Mouse (Mus musculus) lung, embryonic 16.5 days (tissue): ENCODE measurements around the gene Snrnp27. TPM values are rescaled to one million over a fixed set of nuclear protein-coding genes. Genes with fewer than 3 reads are reported as not detected.
A peak's percentile ranks its signal among the peaks of the same experiment; 100 is the strongest.

ENCODE experiments used
- ATAC-seq: fragments of 200-750 bp; cut with Nextera tagmentation; 2 replicates; pipeline ENCODE4 v1.8.0; 2017; ENCODE audit warnings: low read depth, mild to moderate bottlenecking, moderate library complexity
- H3K27ac ChIP-seq: fragments of 300-500 bp; sonication (generic); 2 replicates; pipeline ENCODE4 v1.5.1; 2014; ENCODE audit warnings: mild to moderate bottlenecking, control low read depth, low read length
- H3K27me3 ChIP-seq: fragments of 300-500 bp; sonication (generic); 2 replicates; pipeline ENCODE4 v1.6.1; 2014; ENCODE audit warnings: low read depth, low read length, mixed read lengths; ENCODE audit not compliant: control insufficient read depth, insufficient read depth
- H3K36me3 ChIP-seq: fragments of 300-500 bp; sonication (generic); 2 replicates; pipeline ENCODE4 v1.6.1; 2014; ENCODE audit warnings: low read length; ENCODE audit not compliant: control insufficient read depth, insufficient read depth
- H3K4me1 ChIP-seq: fragments of 300-500 bp; sonication (generic); replicated peaks from 2 replicates; pipeline ENCODE4 v1.6.1; 2014; ENCODE audit warnings: low read length, mixed read lengths; ENCODE audit not compliant: control insufficient read depth, insufficient read depth
- H3K4me2 ChIP-seq: fragments of 300-500 bp; sonication (generic); 2 replicates; pipeline ENCODE4 v1.6.1; 2014; ENCODE audit warnings: low read depth, low read length, control low read depth
- H3K4me3 ChIP-seq: fragments of 300-500 bp; sonication (generic); 2 replicates; pipeline ENCODE4 v1.5.1; 2014; ENCODE audit warnings: mild to moderate bottlenecking, low read length, control low read depth
- H3K9ac ChIP-seq: fragments of 300-500 bp; sonication (generic); 2 replicates; pipeline ENCODE4 v1.6.1; 2014; ENCODE audit warnings: low read length, control low read depth
- H3K9me3 ChIP-seq: fragments of 300-500 bp; sonication (generic); 2 replicates; pipeline ENCODE4 v1.6.1; 2016; ENCODE audit warnings: low read length; ENCODE audit not compliant: control insufficient read depth
- WGBS: fragments of 180-500 bp; shearing (Covaris S2); extraction: QIAGEN DNeasy Blood & Tissue Kit; methylation state at CpG from one replicate; pipeline ENCODE4 v1.1.7; 2014; 5-methylcytosine and 5-hydroxymethylcytosine counted together
- polyA plus RNA-seq: library from polyadenylated mRNA; unstranded; fragments of >200 nt; fragmentation: Nextera tagmentation; extraction: Ambion mirVana; gene quantifications from 2 replicates; pipeline ENCODE4 v1.2.1, GENCODE M21; 2015

Gene Snrnp27
- polyA plus RNA-seq, 1 experiment from 2014 or later: 107 TPM

DNA sequence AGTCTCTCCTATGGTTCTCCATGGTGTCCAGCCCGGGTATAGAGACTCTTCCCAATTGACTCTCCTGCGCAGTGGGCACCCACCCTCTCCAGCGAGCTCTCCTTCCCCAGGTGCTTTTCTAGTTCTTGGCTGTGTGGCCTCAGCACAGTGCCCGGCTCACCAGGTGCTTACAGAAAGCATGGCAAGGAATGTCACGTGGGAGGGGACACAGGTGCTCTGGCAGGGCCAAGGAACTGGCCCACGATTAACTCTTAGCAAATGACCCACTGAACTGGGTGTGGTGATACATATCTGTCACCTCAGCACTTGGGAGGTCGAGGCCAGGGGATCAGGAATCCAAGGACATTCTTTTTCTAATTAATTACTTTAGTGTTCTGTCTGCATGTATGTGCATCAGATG, 38.2 kb downstream of the Snrnp27 start:
- Histone ChIP-seq H3K36me3 (peaks cover 13% of the 10 kb centered on the region), H3K27me3 (no peaks in the 10 kb centered on the region), H3K4me3 (no peak overlapping the region), H3K9ac (no peak overlapping the region), H3K27ac (no peak overlapping the region), H3K4me1 (no peaks in the 10 kb centered on the region), H3K9me3 (no peaks in the 10 kb centered on the region), H3K4me2 (no peak overlapping the region)
- no peak for ATAC-seq
- 59% methylated on average over 7 of the region's 7 CpGs for WGBS

DNA sequence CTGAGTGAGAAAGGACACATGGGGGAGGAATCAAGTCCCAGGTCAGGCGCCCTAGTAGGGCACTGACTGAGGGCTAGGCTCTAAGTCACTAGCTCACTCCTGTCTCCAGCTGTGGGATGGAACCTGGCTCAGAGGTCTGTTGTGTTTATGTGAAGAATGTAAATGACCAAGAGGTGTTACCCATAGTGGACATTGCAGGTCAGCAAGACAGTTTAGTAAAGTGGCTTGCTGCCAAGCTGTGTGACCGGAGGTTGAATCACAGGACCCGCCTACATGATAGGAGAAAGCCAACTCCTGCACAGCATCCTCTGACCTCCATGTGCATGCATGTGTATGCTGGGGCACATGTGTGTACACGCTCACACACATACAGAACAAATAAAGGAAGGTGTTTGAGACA, 38.8 kb downstream of the Snrnp27 start:
- no peak overlapping the region for H3K9ac ChIP-seq
- H3K27me3 ChIP-seq: no peaks in the 10 kb centered on the region
- H3K4me1 ChIP-seq: no peaks in the 10 kb centered on the region
- H3K9me3 ChIP-seq: no peaks in the 10 kb centered on the region
- H3K36me3 ChIP-seq: peaks cover 8% of the 10 kb centered on the region
- H3K4me3 ChIP-seq: no peak overlapping the region
- no peak overlapping the region for H3K4me2 ChIP-seq
- 63% methylated on average over 4 of the region's 4 CpGs for WGBS
- no peak; the same call in 1 of the 2 replicates for ATAC-seq
- H3K27ac ChIP-seq: no peak overlapping the region

GRCm38 (mm10) chr6:86644775-86645400, 39.4 kb downstream of the Snrnp27 start:
- no peak for ATAC-seq
- 77% methylated on average over 3 of the region's 3 CpGs for WGBS
- H3K4me1 ChIP-seq: no peaks in the 10 kb centered on the region
- H3K9me3 ChIP-seq: no peaks in the 10 kb centered on the region
- H3K27ac ChIP-seq: no peak overlapping the region
- peaks cover 2% of the 10 kb centered on the region; the same call in 1 of the 2 replicates for H3K36me3 ChIP-seq
- no peak overlapping the region for H3K9ac ChIP-seq
- no peaks in the 10 kb centered on the region for H3K27me3 ChIP-seq
- H3K4me2 ChIP-seq: no peak overlapping the region
- no peak overlapping the region for H3K4me3 ChIP-seq

DNA sequence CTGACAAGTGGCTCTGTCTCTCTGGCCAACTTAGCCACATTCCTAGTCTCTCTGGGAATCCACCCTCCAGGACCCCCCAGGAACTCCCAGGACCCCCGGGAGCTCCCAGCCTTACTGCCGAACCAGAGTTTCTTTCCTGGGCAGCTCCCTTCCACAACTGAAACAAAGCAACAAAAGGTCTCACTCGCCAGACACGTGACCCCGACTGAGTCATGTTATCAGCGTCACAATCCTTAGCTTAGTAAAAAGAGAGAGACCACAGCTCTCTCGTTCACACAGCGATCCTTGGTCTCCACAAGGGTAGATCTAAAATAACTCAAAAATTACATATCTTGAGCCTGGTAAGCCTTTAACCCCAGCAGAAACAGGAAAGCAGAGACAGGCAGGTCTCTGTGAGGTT, 42.6 kb downstream of the Snrnp27 start:
- Histone ChIP-seq H3K9ac (no peak overlapping the region), H3K27ac (no peak overlapping the region), H3K4me3 (no peak overlapping the region), H3K36me3 (no peaks in the 10 kb centered on the region), H3K9me3 (no peaks in the 10 kb centered on the region), H3K4me1 (no peaks in the 10 kb centered on the region), H3K4me2 (no peak overlapping the region), H3K27me3 (no peaks in the 10 kb centered on the region)
- ATAC-seq: no peak
- 65% methylated on average over 8 of the region's 8 CpGs for WGBS

DNA sequence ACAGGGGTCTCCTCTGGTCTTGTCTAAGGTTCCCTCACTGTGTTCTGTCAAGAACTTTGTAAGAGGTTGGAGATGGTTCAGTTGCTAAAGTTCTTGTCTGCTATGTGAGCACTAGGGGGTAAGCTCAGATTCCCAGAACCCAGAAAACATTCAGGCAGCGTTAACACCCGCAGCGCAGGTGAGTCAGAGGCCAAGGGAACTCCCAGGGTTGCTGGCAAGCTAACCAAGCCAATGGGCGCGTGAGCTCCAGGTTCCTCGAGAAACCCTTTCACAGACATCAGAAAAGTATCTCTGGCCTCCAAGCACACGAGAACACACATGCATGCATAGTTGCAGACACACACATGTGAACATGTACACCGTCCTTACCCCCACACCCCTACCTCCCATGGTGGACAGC, 43.5 kb downstream of the Snrnp27 start:
- Histone ChIP-seq H3K4me2 (no peak overlapping the region), H3K9ac (no peak overlapping the region)

GRCm38 (mm10) chr6:86640161-86640560, 44.2 kb downstream of the Snrnp27 start:
- ATAC-seq: no peak
- H3K27ac ChIP-seq: no peak overlapping the region
- H3K4me2 ChIP-seq: no peak overlapping the region
- H3K36me3 ChIP-seq: no peaks in the 10 kb centered on the region
- H3K9me3 ChIP-seq: no peaks in the 10 kb centered on the region
- no peak overlapping the region for H3K9ac ChIP-seq
- no peak overlapping the region for H3K4me3 ChIP-seq
- no peaks in the 10 kb centered on the region for H3K4me1 ChIP-seq
- 76% methylated on average over 3 of the region's 3 CpGs for WGBS
- no peaks in the 10 kb centered on the region for H3K27me3 ChIP-seq

More for the DNA sequence above, 43.5 kb downstream of the Snrnp27 start:
- WGBS: 83% methylated on average over 8 of the region's 8 CpGs
- Histone ChIP-seq H3K4me3 (no peak overlapping the region), H3K4me1 (no peaks in the 10 kb centered on the region), H3K27ac (no peak overlapping the region), H3K36me3 (no peaks in the 10 kb centered on the region), H3K27me3 (no peaks in the 10 kb centered on the region), H3K9me3 (no peaks in the 10 kb centered on the region)
- ATAC-seq: no peak

DNA sequence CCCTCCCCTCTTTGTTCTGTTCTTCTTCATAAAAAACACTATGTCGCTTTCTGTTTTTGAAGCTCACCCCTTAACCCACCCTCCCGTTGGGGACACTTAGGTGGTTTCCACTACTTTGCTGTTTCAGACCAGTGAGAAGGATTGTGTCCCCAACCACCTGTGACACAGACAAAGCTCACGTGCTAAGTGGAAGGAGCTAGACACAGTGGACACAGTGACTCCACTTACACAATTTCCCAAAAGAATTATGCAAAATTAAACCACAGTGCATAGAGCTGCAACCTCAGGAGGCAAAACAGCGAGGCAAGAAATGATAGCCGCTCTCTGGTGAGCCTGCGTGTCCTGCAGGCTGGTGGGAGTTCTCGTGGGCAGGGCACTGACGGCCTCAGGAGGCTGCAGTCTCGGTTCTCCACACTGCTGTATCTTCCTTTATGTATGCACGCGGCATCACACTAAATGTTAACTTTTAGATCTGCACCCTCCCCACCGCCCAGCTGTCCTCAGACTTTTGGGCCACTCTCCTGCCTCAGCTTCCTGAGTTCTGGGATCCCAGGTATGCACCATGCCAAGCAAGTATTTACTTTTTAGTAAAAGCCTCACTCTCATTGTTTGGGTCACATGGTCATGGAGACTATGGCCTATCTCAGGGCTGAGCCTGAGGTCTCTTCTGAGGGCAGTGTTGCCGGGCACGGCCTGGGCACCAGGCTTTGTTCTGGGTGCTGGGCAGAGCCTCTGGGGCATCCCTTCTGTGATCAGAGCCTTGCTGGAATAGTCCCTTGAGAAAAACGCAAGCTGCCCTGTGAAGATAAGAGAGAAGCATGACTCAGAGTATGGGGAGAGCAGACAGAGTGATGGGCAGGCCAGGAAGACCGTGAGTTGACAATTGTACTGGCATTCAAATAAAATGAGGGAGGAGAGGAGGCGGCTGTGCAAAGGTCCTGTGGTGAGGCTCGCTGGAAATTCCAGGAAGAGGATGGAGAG, 44.9 kb downstream of the Snrnp27 start:
- ATAC-seq: no peak
- H3K27ac ChIP-seq: no peak overlapping the region
- no peaks in the 10 kb centered on the region for H3K4me1 ChIP-seq
- H3K4me2 ChIP-seq: no peak overlapping the region
- no peak overlapping the region for H3K4me3 ChIP-seq
- no peaks in the 10 kb centered on the region for H3K27me3 ChIP-seq
- H3K36me3 ChIP-seq: no peaks in the 10 kb centered on the region
- no peaks in the 10 kb centered on the region for H3K9me3 ChIP-seq
- no peak overlapping the region for H3K9ac ChIP-seq
- WGBS: 77% methylated on average over 18 of the region's 18 CpGs

DNA sequence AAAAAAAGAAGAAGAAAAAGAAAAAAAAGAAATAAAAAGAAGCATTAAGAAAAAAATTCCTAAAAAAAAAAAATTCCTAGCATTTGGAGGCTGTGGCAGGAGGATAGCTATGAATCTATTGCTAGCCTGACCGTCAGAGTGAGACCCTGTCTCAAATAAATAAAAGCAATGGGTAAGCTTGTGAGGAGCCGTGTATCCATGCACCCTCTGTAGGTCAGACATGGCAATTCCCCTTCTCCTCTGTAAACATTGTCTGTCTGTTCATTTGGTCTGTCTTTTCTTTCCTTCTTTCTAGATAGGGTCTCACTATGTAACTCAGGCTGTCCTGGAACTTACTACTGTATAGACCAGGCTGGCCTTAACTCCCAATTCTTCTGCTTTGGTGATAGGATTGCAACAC, 45.9 kb downstream of the Snrnp27 start:
- H3K36me3 ChIP-seq: no peaks in the 10 kb centered on the region
- no peaks in the 10 kb centered on the region for H3K27me3 ChIP-seq
- H3K9ac ChIP-seq: no peak overlapping the region
- H3K4me1 ChIP-seq: no peaks in the 10 kb centered on the region
- H3K9me3 ChIP-seq: no peaks in the 10 kb centered on the region
- WGBS: 6% methylated on average over 2 of the region's 2 CpGs
- no peak overlapping the region for H3K4me2 ChIP-seq
- peak; percentile 54; the same call in 1 of the 2 replicates for ATAC-seq
- no peak overlapping the region for H3K27ac ChIP-seq
- no peak overlapping the region for H3K4me3 ChIP-seq

- ATAC-seq: no peak
- Histone ChIP-seq H3K27me3 (no peaks in the 10 kb centered on the region), H3K4me3 (no peak overlapping the region), H3K36me3 (no peaks in the 10 kb centered on the region), H3K27ac (no peak overlapping the region), H3K9me3 (no peaks in the 10 kb centered on the region), H3K9ac (no peak overlapping the region), H3K4me2 (no peak overlapping the region), H3K4me1 (no peaks in the 10 kb centered on the region)
- 69% methylated on average over 2 of the region's 2 CpGs for WGBS
These were observed 46.5 kb downstream of the Snrnp27 start for GRCm38 (mm10) chr6:86637860-86638259.
